Mouse (Mus musculus) testis, adult 2 months (tissue): Measurements from ENCODE around the gene Cux1. TPM values are rescaled to one million over a fixed set of nuclear protein-coding genes. Genes with fewer than 3 reads are reported as not detected.

ENCODE experiments used
- H3K27ac ChIP-seq: fragments of 200-500 bp; 2 replicates; pipeline ENCODE4 v1.5.1; 2012; ENCODE audit warnings: low read depth, low read length; ENCODE audit not compliant: control insufficient read depth, insufficient read depth
- H3K27me3 ChIP-seq: fragments of 200-500 bp; 2 replicates; pipeline ENCODE4 v1.6.1; 2012; ENCODE audit warnings: mild to moderate bottlenecking, low read length, moderate library complexity; ENCODE audit not compliant: control insufficient read depth, insufficient read depth
- H3K36me3 ChIP-seq: fragments of 200-500 bp; 2 replicates; pipeline ENCODE4 v1.6.1; 2012; ENCODE audit warnings: mild to moderate bottlenecking, low read length; ENCODE audit not compliant: control insufficient read depth, insufficient read depth
- H3K4me1 ChIP-seq: fragments of 200-500 bp; 2 replicates; pipeline ENCODE4 v1.6.1; 2012; ENCODE audit warnings: low read length; ENCODE audit not compliant: control insufficient read depth, insufficient read depth
- H3K4me3 ChIP-seq: fragments of 200-500 bp; 2 replicates; pipeline ENCODE4 v1.5.1; 2012; ENCODE audit warnings: low read depth, mild to moderate bottlenecking, low read length, moderate library complexity, mixed read lengths; ENCODE audit not compliant: control insufficient read depth
- CTCF ChIP-seq: fragments of 200-500 bp; IDR thresholded peaks from 2 replicates; pipeline ENCODE4 v1.5.1; 2012; ENCODE audit warnings: low read depth, mild to moderate bottlenecking, inconsistent platforms, low read length, moderate library complexity; ENCODE audit not compliant: control insufficient read depth, insufficient read depth, insufficient replicate concordance
- POLR2A ChIP-seq: fragments of 200-500 bp; IDR thresholded peaks from 2 replicates; pipeline ENCODE4 v1.6.1; 2012; ENCODE audit warnings: low read depth, mild to moderate bottlenecking, inconsistent platforms, low read length, moderate library complexity; ENCODE audit not compliant: control insufficient read depth
- polyA plus RNA-seq: library from polyadenylated mRNA; depleted of rRNA; stranded (reverse); fragments of >200 nt; gene quantifications from 2 replicates; pipeline ENCODE4 v1.2.3, GENCODE M21; 2012

Gene Cux1
- polyA plus RNA-seq, 1 experiment = 88.7 TPM

GRCm38 (mm10) chr5:136396256-136396655, 171.0 kb downstream of the Cux1 start:
- no peaks in the 10 kb centered on the region for H3K36me3 ChIP-seq
- no peaks in the 10 kb centered on the region for H3K4me1 ChIP-seq
- H3K4me3 ChIP-seq = no peak overlapping the region
- no peak overlapping the region for H3K27ac ChIP-seq
- no peaks in the 10 kb centered on the region for H3K27me3 ChIP-seq
- TF ChIP-seq POLR2A (no peak), CTCF (no peak)

GRCm38 (mm10) chr5:136395600-136396195, 171.6 kb downstream of the Cux1 start:
- no peak for TF ChIP-seq POLR2A
- TF ChIP-seq CTCF = no peak
- no peaks in the 10 kb centered on the region for H3K27me3 ChIP-seq
- no peak overlapping the region for H3K4me3 ChIP-seq
- H3K36me3 ChIP-seq = no peaks in the 10 kb centered on the region
- H3K27ac ChIP-seq = no peak overlapping the region
- H3K4me1 ChIP-seq = no peaks in the 10 kb centered on the region

- Histone ChIP-seq H3K4me1 (no peaks in the 10 kb centered on the region), H3K27ac (no peak overlapping the region), H3K27me3 (no peaks in the 10 kb centered on the region), H3K4me3 (no peak overlapping the region), H3K36me3 (no peaks in the 10 kb centered on the region)
- TF ChIP-seq CTCF (no peak), POLR2A (no peak)
Measured at GRCm38 (mm10) chr5:136394517-136395212, 172.6 kb downstream of the Cux1 start.

- TF ChIP-seq CTCF (no peak), POLR2A (no peak)
- Histone ChIP-seq H3K4me1 (no peaks in the 10 kb centered on the region), H3K36me3 (no peaks in the 10 kb centered on the region), H3K4me3 (no peak overlapping the region), H3K27ac (no peak overlapping the region), H3K27me3 (no peaks in the 10 kb centered on the region)
Measured at GRCm38 (mm10) chr5:136393621-136394020, 173.7 kb downstream of the Cux1 start.

GRCm38 (mm10) chr5:136386757-136387156, 180.5 kb downstream of the Cux1 start:
- Histone ChIP-seq H3K27ac (no peak overlapping the region), H3K4me1 (no peaks in the 10 kb centered on the region), H3K4me3 (no peak overlapping the region), H3K36me3 (no peaks in the 10 kb centered on the region), H3K27me3 (no peaks in the 10 kb centered on the region)
- TF ChIP-seq CTCF = no peak
- TF ChIP-seq POLR2A = no peak

- Histone ChIP-seq H3K4me3 (no peak overlapping the region), H3K27me3 (no peaks in the 10 kb centered on the region), H3K36me3 (no peaks in the 10 kb centered on the region), H3K27ac (no peak overlapping the region), H3K4me1 (no peaks in the 10 kb centered on the region)
- TF ChIP-seq POLR2A = no peak
- TF ChIP-seq CTCF = no peak
Measured at GRCm38 (mm10) chr5:136385161-136385560, 182.1 kb downstream of the Cux1 start.

GRCm38 (mm10) chr5:136382261-136383005, 184.9 kb downstream of the Cux1 start:
- Histone ChIP-seq H3K4me3 (no peak overlapping the region), H3K27me3 (no peaks in the 10 kb centered on the region), H3K36me3 (no peaks in the 10 kb centered on the region), H3K4me1 (no peaks in the 10 kb centered on the region), H3K27ac (no peak overlapping the region)
- TF ChIP-seq POLR2A (no peak), CTCF (no peak)
